Mouse (Mus musculus): ENCODE data around the gene Gm1113.

Gene Gm1113

GRCm38 (mm10) chr9:35518169-35518568, at the start of gene Gm1113:
Gene Gm1113, minus strand, starts transcription at chr9:35518269.
- in situ Hi-C loops (cut with MboI), result no loop called here

- in situ Hi-C loops (cut with MboI), result loop anchor here (25.0 kb wide), 1 partner anchor 1173 kb away; the partner anchor contains the start of gene Chek1
These were observed 46.6 kb upstream of the Gm1113 start for GRCm38 (mm10) chr9:35564536-35565240.

GRCm38 (mm10) chr9:35561583-35561982, 43.5 kb upstream of the Gm1113 start:
- in situ Hi-C loops (cut with MboI), result loop anchor here (25.0 kb wide), 1 partner anchor 1176 kb away; the partner anchor contains the start of gene Chek1

- in situ Hi-C loops (cut with MboI), result loop anchor here (25.0 kb wide), 1 partner anchor 1176 kb away; the partner anchor contains the start of gene Chek1
These were observed 43.0 kb upstream of the Gm1113 start for GRCm38 (mm10) chr9:35561076-35561475.

GRCm38 (mm10) chr9:35559009-35559890, 41.2 kb upstream of the Gm1113 start:
- in situ Hi-C loops (cut with MboI), result loop anchor here (25.0 kb wide), 1 partner anchor 1178 kb away; the partner anchor contains the start of gene Chek1

- in situ Hi-C loops (cut with MboI), result loop anchor here (25.0 kb wide), 1 partner anchor 1179 kb away; the partner anchor contains the start of gene Chek1
These were observed 40.4 kb upstream of the Gm1113 start, which contains the start of the genes Ddx25 and Pus3 for GRCm38 (mm10) chr9:35558257-35559008. Gene Ddx25, minus strand, starts transcription at chr9:35558528. Gene Pus3, plus strand, starts transcription at chr9:35558595.

- in situ Hi-C loops (cut with MboI), result loop anchor here (25.0 kb wide), 1 partner anchor 1181 kb away; the partner anchor contains the start of gene Chek1
These were observed 38.5 kb upstream of the Gm1113 start for GRCm38 (mm10) chr9:35556494-35557102.

GRCm38 (mm10) chr9:35548455-35548854, 30.4 kb upstream of the Gm1113 start:
- in situ Hi-C loops (cut with MboI), result no loop called here

- in situ Hi-C loops (cut with MboI), result no loop called here
These were observed 28.7 kb upstream of the Gm1113 start for GRCm38 (mm10) chr9:35546745-35547144.

GRCm38 (mm10) chr9:35545704-35546103, 27.6 kb upstream of the Gm1113 start:
- in situ Hi-C loops (cut with MboI), result no loop called here

GRCm38 (mm10) chr9:35544666-35545065, 26.6 kb upstream of the Gm1113 start:
- in situ Hi-C loops (cut with MboI), result loop anchor here (5.0 kb wide), 1 partner anchor 262 kb away; no protein-coding TSS in a partner anchor

GRCm38 (mm10) chr9:35543099-35543860, 25.2 kb upstream of the Gm1113 start:
- in situ Hi-C loops (cut with MboI), result loop anchor here (5.0 kb wide), 1 partner anchor 261 kb away; no protein-coding TSS in a partner anchor

- in situ Hi-C loops (cut with MboI), result loop anchor here (5.0 kb wide), 1 partner anchor 260 kb away; no protein-coding TSS in a partner anchor
These were observed 23.9 kb upstream of the Gm1113 start for GRCm38 (mm10) chr9:35541941-35542340.

GRCm38 (mm10) chr9:35541488-35541887, 23.4 kb upstream of the Gm1113 start:
- in situ Hi-C loops (cut with MboI), result loop anchor here (5.0 kb wide), 1 partner anchor 259 kb away; no protein-coding TSS in a partner anchor

- in situ Hi-C loops (cut with MboI), result loop anchor here (5.0 kb wide), 1 partner anchor 259 kb away; no protein-coding TSS in a partner anchor
These were observed 23.0 kb upstream of the Gm1113 start for GRCm38 (mm10) chr9:35541024-35541423.

GRCm38 (mm10) chr9:35539001-35539750, 21.1 kb upstream of the Gm1113 start:
- in situ Hi-C loops (cut with MboI), result no loop called here

- in situ Hi-C loops (cut with MboI), result no loop called here
These were observed 17.8 kb upstream of the Gm1113 start for GRCm38 (mm10) chr9:35535876-35536275.

- in situ Hi-C loops (cut with MboI), result no loop called here
These were observed 17.0 kb upstream of the Gm1113 start for GRCm38 (mm10) chr9:35535110-35535509.

- in situ Hi-C loops (cut with MboI), result no loop called here
These were observed 15.2 kb upstream of the Gm1113 start for GRCm38 (mm10) chr9:35533266-35533665.
